Mouse (Mus musculus) cortical plate, adult 2 months (tissue): ENCODE measurements around the gene Cdkn1c.

Experiments
- CTCF ChIP-seq: fragments of 200-500 bp; IDR thresholded peaks from 2 replicates; pipeline ENCODE4 v1.5.1; 2011; ENCODE audit warnings: mild to moderate bottlenecking, control low read depth, low read length; ENCODE audit not compliant: insufficient read depth; ENCODE audit errors: extremely low read depth
- POLR2A ChIP-seq: fragments of 200-500 bp; IDR thresholded peaks from 2 replicates; pipeline ENCODE4 v1.6.1; 2011; ENCODE audit warnings: mild to moderate bottlenecking, low read length, control low read depth; ENCODE audit not compliant: insufficient read depth; ENCODE audit errors: extremely low read depth

DNA sequence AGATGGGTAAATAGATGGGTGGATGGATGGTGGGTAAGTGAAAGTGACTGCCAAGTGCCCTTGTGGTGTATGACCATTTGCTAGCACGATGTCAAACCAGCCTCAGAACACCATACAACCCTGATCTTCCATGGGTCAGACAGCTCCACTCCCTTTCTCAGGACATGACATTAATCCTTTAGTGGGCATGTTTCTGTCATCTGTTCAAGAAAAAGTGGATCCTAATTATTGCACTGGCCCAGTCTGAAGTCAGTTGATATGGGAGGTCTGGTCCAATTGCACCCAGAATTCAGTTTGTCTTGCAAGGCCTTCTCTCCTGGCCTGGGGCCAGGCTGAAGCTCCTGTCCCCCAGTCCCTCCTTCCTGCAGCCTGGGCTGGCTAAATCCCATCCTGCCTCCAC is 21.9 kb downstream of the Cdkn1c start:
- no peak for TF ChIP-seq POLR2A
- no peak for TF ChIP-seq CTCF
